Mouse (Mus musculus) liver, embryonic 16.5 days (tissue): ENCODE measurements around the gene Klf7. TPM values are rescaled to one million over a fixed set of nuclear protein-coding genes. Genes with fewer than 3 reads are reported as not detected.
A peak's percentile ranks its signal among the peaks of the same experiment; 100 is the strongest.

Experiments used
- ATAC-seq: fragments of 200-750 bp; cut with Nextera tagmentation; 2 replicates; pipeline ENCODE4 v1.8.0; 2017; ENCODE audit warnings: low read depth, mild to moderate bottlenecking, moderate number of reproducible peaks, moderate library complexity
- H3K27ac ChIP-seq: fragments of 300-500 bp; sonication (generic); 2 replicates; pipeline ENCODE4 v1.5.1; 2014; ENCODE audit warnings: mild to moderate bottlenecking, low read length
- H3K27me3 ChIP-seq: fragments of 300-500 bp; sonication (generic); 2 replicates; pipeline ENCODE4 v1.6.1; 2014; ENCODE audit warnings: low read depth, low read length, mixed read lengths; ENCODE audit not compliant: control insufficient read depth, insufficient read depth
- H3K36me3 ChIP-seq: fragments of 300-500 bp; sonication (generic); 2 replicates; pipeline ENCODE4 v1.6.1; 2014; ENCODE audit warnings: mild to moderate bottlenecking; ENCODE audit not compliant: control insufficient read depth, insufficient read depth
- H3K4me1 ChIP-seq: fragments of 300-500 bp; sonication (generic); 2 replicates; pipeline ENCODE4 v1.6.1; 2014; ENCODE audit warnings: low read depth, low read length, mixed read lengths; ENCODE audit not compliant: control insufficient read depth
- H3K4me2 ChIP-seq: fragments of 300-500 bp; sonication (generic); 2 replicates; pipeline ENCODE4 v1.6.1; 2014; ENCODE audit warnings: low read depth, low read length, mixed read lengths
- H3K4me3 ChIP-seq: fragments of 300-500 bp; sonication (generic); 2 replicates; pipeline ENCODE4 v1.5.1; 2014; ENCODE audit warnings: low read depth, mild to moderate bottlenecking, low read length
- H3K9ac ChIP-seq: fragments of 300-500 bp; sonication (generic); 2 replicates; pipeline ENCODE4 v1.6.1; 2014; ENCODE audit warnings: low read depth, low read length
- H3K9me3 ChIP-seq: fragments of 300-500 bp; sonication (generic); replicated peaks from 2 replicates; pipeline ENCODE4 v1.6.1; 2016; ENCODE audit warnings: low read length; ENCODE audit not compliant: control insufficient read depth
- WGBS: fragments of 180-500 bp; shearing (Covaris S2); extraction: QIAGEN DNeasy Blood & Tissue Kit; methylation state at CpG from one replicate; pipeline ENCODE4 v1.1.7; 2014; ENCODE audit not compliant: insufficient replicate concordance; 5-methylcytosine and 5-hydroxymethylcytosine counted together
- polyA plus RNA-seq: library from polyadenylated mRNA; unstranded; fragments of >200 nt; fragmentation: Nextera tagmentation; extraction: Ambion mirVana; gene quantifications from 2 replicates; pipeline ENCODE4 v1.2.1, GENCODE M21; 2015

Gene Klf7
- polyA plus RNA-seq, result 5.4 and 7.8 TPM in 2 replicates

GRCm38 (mm10) chr1:64121559-64122465 is at the start of gene Klf7:
TSS of gene Klf7 (minus strand) at chr1:64122282.
- Histone ChIP-seq H3K27me3 (peaks cover 8% of the 10 kb centered on the region), H3K4me2 (peak within 1 kb of the TSS; percentile 75), H3K9me3 (no peaks in the 10 kb centered on the region), H3K27ac (peak within 1 kb of the TSS; percentile 97), H3K4me1 (peaks cover 21% of the 10 kb centered on the region), H3K36me3 (no peaks in the 10 kb centered on the region), H3K4me3 (peak within 1 kb of the TSS; percentile 73), H3K9ac (peak within 1 kb of the TSS; percentile 79)
- WGBS, result under 1% methylated on average over 81 of the region's 82 CpGs
- ATAC-seq, result peak; percentile 93

DNA sequence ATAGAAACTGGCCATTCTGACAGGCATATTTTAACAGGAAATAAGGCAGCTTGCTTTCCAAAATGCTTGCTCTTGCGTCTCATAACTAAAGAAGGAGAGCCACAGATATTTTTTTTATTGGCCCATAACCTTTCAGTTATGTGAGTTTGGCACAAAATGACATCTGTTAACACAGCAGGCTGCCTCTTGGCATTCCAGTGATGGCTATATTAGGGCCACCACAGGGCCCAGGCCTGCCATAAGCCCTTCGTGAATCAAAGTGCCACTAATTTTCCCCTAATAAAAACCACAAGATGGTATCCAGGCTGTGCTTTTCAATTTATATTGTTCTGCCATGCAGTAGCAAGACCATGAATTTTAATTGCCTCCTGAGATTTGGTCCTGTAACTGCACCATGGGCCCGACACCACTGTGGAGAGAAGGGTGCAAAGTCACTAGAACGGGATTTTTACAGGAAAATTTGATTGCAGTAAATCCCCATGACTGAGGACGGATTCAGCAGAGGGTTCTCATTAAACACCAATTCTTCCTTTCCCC is 42.5 kb upstream of the Klf7 start:
- H3K9me3 ChIP-seq, result no peaks in the 10 kb centered on the region
- no peak overlapping the region for H3K4me3 ChIP-seq
- no peaks in the 10 kb centered on the region for H3K27me3 ChIP-seq
- 60% methylated on average over 5 of the region's 5 CpGs for WGBS
- H3K36me3 ChIP-seq, result no peaks in the 10 kb centered on the region
- ATAC-seq, result no peak
- H3K27ac ChIP-seq, result no peak overlapping the region
- H3K4me2 ChIP-seq, result no peak overlapping the region
- H3K4me1 ChIP-seq, result no peaks in the 10 kb centered on the region
- H3K9ac ChIP-seq, result no peak overlapping the region

- Histone ChIP-seq H3K9me3 (no peaks in the 10 kb centered on the region), H3K4me2 (no peak overlapping the region), H3K27me3 (no peaks in the 10 kb centered on the region), H3K36me3 (no peaks in the 10 kb centered on the region), H3K4me3 (no peak overlapping the region), H3K4me1 (no peaks in the 10 kb centered on the region), H3K9ac (no peak overlapping the region), H3K27ac (no peak overlapping the region)
- ATAC-seq, result no peak
- WGBS, result 31% methylated on average over 3 of the region's 3 CpGs
Measured at GRCm38 (mm10) chr1:64158766-64159165, 36.7 kb upstream of the Klf7 start.

DNA sequence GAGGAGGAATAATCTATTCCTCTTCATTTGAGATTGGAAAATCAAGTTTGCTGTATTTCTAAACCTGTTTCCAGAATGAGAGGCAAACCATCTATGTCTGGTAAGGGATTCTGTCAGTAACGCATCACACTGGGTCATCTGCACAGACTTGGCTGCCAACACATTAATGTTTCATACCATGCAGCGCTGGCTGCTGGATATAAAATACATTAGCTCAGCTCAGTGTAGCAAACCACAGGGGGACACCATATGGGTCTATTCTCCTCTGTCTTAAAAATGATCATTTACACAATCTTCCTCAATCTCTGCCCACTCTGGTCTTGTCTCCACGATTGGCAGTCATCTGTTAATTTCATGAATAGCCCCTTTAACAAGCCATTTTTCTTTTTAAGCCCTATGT is 27.1 kb upstream of the Klf7 start:
- ATAC-seq, result no peak
- no peaks in the 10 kb centered on the region for H3K9me3 ChIP-seq

GRCm38 (mm10) chr1:64142691-64143445 is 20.8 kb upstream of the Klf7 start:
- 52% methylated on average over 6 of the region's 6 CpGs for WGBS
- Histone ChIP-seq H3K4me2 (no peak overlapping the region), H3K36me3 (no peaks in the 10 kb centered on the region), H3K9ac (no peak overlapping the region), H3K4me3 (no peak overlapping the region), H3K4me1 (no peaks in the 10 kb centered on the region), H3K27ac (no peak overlapping the region), H3K27me3 (no peaks in the 10 kb centered on the region), H3K9me3 (no peaks in the 10 kb centered on the region)
- ATAC-seq, result no peak

More for the DNA sequence above, 27.1 kb upstream of the Klf7 start:
- 61% methylated on average over 3 of the region's 3 CpGs for WGBS
- Histone ChIP-seq H3K4me2 (no peak overlapping the region), H3K36me3 (no peaks in the 10 kb centered on the region), H3K4me3 (no peak overlapping the region), H3K27me3 (no peaks in the 10 kb centered on the region), H3K9ac (no peak overlapping the region), H3K27ac (no peak overlapping the region), H3K4me1 (no peaks in the 10 kb centered on the region)

DNA sequence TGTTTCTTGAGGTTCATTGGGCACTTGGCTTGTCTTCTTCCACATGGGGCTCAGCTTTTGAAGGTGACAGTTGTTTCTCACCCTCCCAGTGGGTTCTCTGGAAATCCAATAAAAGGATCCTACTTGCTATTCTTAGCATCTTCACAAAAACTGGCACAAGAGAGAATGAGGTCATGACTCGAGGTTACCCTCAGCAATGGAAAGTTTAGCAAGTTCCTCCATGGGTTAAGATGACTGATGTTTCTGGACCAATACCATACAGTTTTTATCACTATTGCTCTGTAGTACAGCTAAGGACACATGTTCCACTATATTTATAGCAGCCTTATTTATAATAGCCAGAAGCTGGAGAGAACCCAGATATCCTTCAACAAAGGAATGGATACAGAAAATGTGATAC is 12.4 kb upstream of the Klf7 start:
- no peak overlapping the region for H3K4me2 ChIP-seq
- no peak for ATAC-seq

GRCm38 (mm10) chr1:64126822-64127221 is 4.7 kb upstream of the Klf7 start:
- no peaks in the 10 kb centered on the region for H3K36me3 ChIP-seq
- peaks cover 4% of the 10 kb centered on the region; the same call in 1 of the 2 replicates for H3K4me1 ChIP-seq
- H3K4me2 ChIP-seq, result no peak overlapping the region
- ATAC-seq, result no peak
- H3K4me3 ChIP-seq, result no peak overlapping the region
- H3K9ac ChIP-seq, result no peak overlapping the region
- H3K27ac ChIP-seq, result no peak overlapping the region
- H3K27me3 ChIP-seq, result no peaks in the 10 kb centered on the region
- H3K9me3 ChIP-seq, result no peaks in the 10 kb centered on the region
- WGBS, result 61% methylated on average over 2 of the region's 2 CpGs

More for the DNA sequence above, 12.4 kb upstream of the Klf7 start:
- 49% methylated on average over 1 of the region's 1 CpGs for WGBS
- no peaks in the 10 kb centered on the region for H3K9me3 ChIP-seq
- no peaks in the 10 kb centered on the region for H3K27me3 ChIP-seq
- no peaks in the 10 kb centered on the region for H3K4me1 ChIP-seq
- no peak overlapping the region for H3K9ac ChIP-seq
- no peak overlapping the region for H3K4me3 ChIP-seq
- H3K36me3 ChIP-seq, result no peaks in the 10 kb centered on the region
- H3K27ac ChIP-seq, result no peak overlapping the region

- 19% methylated on average over 9 of the region's 9 CpGs for WGBS
- peaks cover 20% of the 10 kb centered on the region for H3K4me1 ChIP-seq
- H3K36me3 ChIP-seq, result no peaks in the 10 kb centered on the region
- peak overlapping the region; percentile 79 for H3K9ac ChIP-seq
- peaks cover 8% of the 10 kb centered on the region for H3K27me3 ChIP-seq
- peak overlapping the region; percentile 73 for H3K4me3 ChIP-seq
- no peak for ATAC-seq
- H3K27ac ChIP-seq, result peak overlapping the region; percentile 97
- no peaks in the 10 kb centered on the region for H3K9me3 ChIP-seq
- H3K4me2 ChIP-seq, result peak overlapping the region; percentile 75
Measured at GRCm38 (mm10) chr1:64122466-64122830, 366 bp upstream of the Klf7 start.
